Mouse (Mus musculus) MN1 (cell line): ENCODE data around the gene Rap1gap.

Experiments
- DNase-seq: peaks from one replicate; pipeline ENCODE4 v3.0.0-alpha.2; 2016; ENCODE audit warnings: low spot score

Rap1gap gene

DNA sequence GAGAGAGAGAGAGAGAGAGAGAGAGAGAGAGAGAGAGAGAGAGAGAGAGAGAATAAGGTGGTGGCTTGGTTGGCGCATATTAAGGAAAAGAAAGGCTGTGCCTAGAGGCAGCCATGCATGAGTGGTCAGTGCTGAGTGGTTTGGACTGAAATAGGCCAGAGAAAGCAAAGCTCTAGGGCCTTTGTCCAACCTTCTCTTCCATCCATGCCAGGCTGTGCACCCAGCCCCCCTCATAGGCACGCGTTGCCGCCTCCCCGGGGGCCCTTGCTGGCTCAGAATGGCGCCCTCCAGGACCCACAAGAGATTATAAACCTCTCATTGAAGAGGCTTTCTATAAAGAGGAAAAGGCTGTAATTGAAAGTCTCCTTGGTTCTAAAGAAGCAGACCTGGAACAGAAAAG lies 3.0 kb upstream of the Rap1gap start:
- DNase-seq, result no peak

DNA sequence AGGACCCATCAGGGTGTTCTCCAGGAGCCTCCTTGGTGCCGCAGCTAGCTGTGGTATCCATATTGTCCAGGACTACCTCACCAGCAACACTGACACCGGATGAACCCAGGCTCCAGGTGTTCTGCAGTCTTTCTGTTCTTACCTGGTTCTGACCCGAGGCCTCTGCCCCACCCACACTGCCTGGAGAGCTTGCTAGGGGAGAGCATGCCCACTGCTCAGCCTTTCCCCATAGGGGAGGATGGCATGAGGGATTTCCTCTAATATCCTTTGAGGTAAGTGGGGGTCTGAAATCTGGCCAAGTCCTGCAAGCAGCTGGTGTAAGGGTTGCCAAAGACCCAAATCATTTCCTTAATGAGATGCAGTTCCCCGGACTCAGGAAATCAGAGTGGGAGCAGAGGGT lies 1.0 kb upstream of the Rap1gap start:
- DNase-seq, result no peak

DNA sequence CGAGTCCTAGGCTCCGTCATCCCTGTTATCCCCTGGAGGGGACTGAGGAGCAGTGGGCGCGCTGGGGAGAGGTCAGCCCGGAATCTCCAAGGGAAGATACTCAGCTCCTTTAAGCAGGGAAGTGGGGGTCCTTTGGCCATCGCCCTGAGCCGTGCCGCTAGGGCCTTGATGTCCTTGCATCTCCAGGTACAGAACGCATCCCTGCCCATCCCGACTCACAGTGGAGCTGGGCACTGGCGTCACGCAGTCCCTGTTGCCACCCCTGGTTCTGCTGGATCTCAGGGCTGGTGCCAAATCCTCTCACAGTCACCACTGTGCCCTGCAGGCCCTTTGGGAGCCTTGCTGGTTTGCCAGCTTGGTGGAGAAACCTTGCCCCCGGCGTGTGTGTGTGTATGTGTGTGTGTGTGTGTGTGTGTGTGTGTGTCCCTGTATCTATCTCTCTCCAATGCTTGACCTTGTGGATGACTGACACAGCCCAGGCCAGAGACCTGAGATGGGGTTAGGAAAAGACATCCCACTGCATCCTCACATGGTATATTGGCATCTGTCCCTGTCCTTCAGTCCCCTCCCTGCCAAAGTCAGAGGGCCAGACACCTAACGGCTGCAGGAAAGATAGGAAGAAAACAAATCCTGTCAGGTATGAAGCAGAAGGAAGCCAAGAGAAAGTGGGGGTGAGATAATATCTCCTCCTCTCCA lies 602 bp downstream of the Rap1gap start:
- peak; percentile 56 for DNase-seq

DNA sequence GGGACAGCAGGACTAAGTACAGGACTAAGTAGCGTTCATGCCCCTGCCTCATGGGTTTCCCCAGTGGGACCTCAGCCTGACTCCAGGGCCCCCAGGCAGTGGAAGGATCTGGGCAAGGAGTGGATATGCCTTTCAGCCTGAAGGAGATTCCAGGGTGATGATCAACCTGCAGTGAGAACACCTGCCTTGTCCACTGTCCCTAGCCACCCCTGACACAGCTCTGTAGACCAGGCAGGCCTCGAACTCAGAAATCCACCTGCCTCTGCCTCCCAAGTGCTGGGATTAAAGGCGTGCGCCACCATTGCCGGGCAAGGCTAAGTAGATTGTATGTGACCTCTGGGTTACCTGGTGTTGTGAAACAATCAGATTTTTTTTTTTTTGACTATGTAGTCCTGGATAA lies 1.3 kb downstream of the Rap1gap start:
- no peak for DNase-seq

DNA sequence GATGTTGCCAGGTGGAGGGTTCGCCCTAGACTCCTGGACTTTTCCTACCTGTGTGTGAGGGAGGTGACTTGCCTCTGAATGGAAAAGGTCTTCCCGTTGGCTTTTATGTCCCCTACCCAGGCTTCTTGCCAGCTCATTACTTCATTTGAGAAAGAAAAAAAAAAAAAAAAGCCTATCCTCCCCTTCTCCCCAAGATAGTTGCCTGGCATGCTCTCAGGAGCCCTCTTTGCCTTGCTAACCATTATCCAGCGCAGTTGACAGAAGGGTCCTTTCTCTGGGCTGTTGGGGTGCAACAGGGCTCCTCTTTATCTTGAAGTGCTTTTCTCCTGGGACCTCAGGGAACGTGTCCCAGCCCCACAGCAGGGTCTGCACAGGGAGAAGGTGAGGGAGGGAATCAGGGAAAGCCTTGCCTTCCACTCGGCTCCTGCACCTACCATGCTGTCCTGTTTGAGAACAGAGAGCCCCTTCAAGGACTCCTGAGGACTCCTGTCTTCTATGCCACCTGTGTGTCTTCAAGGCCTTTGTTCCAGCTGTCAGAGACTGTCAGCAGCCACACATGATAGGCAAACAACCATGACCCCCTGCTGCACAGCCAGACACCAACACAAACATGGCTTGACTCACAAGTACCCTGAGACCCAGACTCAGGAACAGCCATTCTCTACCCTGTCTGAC lies 1.9 kb downstream of the Rap1gap start:
- no peak for DNase-seq

DNA sequence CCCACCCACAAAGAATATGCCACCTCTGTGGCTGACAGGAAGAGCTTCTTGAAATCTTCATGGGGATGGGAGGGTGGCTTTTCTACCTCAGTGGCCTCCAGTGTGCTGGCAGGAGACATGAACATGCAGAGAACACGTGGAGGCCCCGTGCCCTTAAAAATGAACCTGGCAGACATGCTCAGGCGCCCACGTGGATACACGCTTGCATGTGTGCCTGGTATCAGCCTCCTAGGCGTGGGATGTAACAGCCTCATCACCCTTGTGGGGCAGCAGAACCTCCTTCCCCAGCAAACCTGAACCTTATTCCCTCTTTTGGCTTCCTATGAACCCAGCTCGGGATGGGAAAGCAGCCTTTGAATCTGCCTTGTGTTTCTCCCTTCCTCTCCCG lies 2.4 kb downstream of the Rap1gap start:
- no peak for DNase-seq

DNA sequence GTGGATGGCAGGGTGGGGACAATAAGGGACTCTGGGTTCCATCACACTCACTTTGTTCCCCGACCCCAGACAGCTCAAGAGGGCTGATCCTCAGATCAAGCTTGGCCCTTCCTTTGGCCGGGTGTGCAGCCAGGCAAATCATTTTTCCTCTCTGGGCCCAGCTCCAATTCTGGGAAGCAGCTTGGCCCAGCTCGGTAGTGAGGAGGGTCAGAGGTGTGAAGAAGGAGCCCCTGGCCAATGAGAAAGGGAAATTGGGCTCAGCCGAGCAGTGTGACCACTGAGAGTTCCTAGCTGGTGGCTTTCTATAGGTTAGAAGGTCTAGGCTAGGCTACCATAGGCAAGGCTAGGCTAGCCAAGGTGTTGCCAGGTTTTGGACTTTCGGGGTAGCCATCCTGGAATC lies 3.2 kb downstream of the Rap1gap start:
- DNase-seq, result peak; percentile 34

DNA sequence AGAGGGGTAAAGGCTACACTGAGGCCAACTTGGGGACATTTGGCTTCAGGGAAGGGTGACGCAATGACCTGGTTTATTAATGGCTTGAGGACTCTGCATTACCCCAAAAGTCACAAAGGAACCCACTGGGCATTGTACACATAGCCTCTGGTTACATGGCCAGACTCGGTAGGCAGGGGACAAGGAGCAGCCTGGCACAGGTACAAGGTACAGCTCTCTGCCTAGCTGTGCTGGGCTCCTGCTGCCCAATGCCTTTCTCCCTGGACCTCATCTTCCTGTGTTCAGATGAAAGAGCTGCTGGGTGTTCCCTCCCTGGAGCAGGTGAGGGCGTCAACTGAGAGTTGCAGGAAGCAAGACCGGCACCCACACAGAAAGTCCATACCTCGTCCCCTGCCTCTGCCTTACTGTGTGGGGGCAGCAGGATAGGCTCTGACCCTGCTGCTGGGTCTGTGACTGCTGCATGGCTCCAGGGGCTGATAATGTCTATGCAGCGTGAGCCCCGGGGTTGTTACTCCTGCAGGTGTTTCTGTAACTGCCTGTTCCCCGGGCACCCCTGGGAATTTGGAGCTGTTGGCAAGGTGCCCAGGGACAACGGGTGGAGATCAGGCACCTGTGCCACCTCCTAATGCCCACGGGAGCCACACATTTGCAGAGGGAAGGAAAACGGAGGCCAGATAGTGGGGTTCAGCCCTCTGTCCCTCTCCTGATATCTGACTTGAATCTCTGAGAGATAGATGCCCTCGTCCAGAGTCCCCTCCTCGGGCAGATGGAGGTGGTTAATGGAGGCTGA lies 7.4 kb downstream of the Rap1gap start:
- DNase-seq, result no peak

DNA sequence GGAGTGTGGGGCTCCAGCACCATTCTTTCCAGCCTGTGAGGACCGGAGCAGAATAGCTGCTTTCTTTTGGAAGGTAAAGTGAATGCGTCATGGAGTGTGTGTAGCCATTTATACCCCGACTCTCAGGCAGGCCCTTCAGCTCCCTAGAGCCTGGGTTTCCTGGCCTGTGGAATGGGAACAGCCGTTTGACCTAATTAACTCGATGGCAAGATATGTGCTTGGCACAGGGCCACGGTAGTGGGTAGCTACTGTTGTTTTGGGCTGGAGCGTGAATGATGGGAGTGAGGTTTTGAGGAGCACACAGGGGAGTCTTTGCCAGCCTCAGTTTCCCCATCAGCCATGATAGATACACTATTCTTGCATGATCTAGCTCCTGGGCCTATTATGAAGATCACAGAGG lies 11.0 kb downstream of the Rap1gap start:
- DNase-seq, result peak; percentile 72

DNA sequence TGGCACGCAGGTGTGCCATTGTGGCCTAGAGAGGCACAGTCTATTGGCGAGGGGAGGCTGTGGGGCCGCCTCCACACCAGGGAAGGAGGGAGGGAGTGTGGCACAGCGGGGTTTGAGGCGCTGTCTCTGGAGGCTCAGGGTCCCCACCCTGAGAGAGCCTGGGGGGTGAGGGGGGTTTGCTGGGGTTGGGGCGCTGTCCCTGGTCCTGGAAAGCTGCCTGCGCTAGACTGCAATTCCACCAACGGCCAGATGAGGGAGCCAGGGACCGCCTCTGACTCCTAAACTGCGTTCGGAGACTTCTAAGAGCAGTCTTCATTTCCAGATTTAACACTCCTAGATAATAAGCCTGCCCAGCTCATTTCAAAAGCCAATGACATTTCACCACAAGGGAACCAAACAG lies 11.5 kb downstream of the Rap1gap start:
- DNase-seq, result peak; percentile 80

DNA sequence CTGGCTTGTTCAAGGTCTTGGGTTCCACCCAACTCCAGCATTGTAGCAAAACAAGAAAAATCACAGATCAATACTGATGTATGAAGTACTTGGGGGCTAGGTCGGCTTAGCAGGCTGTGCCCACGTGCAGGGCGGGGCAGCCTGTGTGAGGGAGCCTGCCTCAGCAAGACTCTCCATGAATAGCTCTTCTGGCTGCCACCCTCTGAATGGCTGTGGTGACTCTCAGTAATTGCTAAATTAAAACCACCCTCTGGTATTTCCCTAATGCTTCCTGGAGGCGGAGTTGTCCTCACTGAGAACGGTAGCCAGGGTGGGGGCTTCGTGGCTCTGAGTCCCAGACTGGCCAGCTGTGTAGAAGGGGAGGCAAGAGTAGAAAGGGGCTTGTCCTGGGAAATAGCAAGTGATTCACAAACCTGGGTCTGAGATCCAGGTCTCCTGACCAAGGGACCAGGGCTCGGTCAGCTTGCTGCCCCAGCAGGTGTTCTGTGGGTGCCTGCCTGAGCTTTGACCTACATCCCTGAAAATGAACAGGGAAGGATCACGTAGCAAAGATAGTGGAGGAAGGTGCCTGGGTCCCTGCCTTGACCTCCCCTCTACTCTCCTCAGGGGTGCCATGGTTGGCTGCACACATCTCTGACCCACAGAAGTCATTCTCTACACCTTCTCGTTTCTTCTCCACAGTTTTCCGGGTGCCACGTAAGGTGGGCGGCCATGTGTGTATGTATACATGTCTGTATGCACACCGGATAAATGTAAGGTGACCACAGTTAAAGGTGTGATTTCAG lies 12.4 kb downstream of the Rap1gap start:
- DNase-seq, result no peak

DNA sequence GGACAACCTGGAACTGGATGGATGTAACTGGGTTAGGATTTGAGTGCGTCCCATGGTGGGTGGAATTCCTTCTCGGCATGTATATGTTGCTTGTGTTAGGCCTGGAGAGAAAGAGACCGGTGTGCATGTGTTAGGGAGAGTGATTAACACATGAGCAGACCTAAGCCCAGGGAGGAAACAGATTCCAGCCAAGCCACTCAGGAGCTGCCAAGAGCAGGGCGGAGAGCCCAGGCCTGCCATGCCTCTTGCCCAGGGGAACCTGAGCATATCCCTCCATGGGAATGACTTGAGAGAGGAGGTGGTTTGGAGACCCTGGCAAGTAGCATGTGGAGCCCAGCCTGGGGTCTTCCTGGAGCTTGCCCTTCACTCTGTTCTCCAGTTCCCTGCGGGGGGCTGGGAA lies 13.4 kb downstream of the Rap1gap start:
- DNase-seq, result no peak

DNA sequence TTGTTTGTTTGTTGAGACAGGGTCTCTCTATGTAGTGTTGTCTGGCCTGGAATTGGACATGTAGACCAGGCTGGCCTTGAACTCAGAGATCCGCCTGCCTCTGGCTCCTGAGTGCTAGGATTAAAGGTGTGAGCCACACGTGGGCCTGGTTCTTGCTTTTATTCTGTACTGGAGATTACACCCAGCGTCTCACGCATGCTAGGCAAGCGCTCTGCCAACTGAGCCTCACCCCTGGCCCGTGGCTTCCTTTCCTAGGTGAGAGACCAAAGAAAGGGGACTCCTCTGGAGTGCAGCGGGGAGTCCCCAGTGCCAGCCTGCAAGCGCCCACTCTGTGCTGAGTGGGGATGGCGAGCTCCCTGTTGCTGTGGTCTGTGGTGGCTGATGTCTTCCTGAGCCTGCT lies 14.0 kb downstream of the Rap1gap start:
- DNase-seq, result no peak

DNA sequence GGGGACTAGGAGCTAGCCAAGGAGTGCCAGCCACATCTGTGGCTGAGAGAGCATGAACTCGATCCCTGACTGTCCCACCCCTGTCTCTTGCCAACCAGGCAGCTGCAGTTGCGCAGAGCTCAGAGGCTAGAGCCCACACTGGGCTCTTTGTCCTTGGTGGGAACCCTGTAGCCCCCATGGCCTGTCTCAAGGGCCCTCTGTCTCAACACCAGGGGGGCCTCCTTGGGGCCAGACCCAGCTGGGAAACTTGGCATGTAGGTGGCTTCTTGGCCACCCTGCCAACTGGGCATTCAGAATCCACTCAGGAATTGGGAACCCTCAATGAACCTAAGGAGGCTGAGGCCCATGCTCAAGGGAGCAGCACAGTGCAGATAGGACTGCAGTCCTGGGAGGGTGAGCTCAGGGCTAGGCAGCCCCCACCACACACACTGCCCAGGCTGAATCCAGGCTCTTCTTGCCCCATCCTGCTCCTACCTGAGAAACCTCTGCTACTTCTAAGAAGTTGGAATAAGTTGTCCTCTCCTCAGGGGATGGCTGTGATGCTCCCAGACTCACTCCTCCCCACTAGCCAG lies 15.5 kb downstream of the Rap1gap start:
- DNase-seq, result no peak

DNA sequence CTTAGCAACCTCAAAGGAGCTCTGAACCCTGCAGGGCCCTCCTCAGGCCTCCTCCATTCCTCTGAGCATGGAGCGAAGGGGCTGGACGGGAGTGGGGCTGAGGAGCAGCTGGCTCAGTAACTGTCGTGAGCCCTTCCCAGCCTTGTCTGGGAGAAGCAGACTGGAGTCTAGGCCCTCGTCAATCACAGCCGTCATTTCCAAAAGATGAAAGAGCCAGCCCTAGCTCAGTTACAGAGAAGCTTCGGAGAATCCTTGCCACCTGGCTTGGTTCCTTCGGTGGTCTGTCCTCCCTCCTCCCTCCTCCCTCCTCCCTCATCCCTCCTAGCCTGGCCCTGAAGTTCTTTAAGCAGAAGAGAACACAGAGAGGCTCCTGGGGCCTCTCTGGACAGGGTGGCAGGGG lies 16.2 kb downstream of the Rap1gap start:
- no peak for DNase-seq

DNA sequence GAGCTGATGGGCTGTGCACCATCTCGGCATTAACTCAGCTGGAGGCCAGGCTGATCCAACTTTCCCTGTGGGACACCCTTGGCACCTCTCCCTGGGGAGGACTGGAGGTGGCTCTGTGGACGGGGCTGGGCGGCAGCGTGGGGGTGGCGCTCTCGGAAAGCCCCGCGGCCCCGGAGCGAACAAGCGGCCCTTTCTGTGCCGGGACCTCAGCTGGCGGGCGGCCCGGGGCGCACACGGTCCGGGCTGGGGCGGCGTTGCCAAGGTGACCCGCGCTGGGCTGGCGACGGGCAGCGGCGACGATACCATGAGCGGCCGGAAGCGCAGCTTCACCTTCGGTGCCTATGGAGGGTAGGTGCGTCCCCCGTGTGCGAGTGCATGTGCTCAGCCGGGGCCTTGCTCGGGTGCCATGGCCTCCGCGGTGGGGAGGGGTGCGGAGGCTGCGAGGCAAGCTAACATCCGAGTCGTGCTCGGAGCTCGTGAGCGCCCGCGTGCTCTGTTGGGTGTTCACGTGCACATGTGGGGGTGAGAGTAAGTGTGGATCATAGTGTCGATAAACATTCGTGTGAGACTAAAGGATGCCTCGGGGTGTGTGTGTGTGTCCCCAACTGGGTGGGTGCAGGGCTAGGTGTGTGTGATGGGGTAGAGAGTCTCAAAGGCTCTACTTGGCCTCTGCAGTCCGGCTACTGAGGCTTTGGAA lies 17.0 kb downstream of the Rap1gap start:
- peak; percentile 65 for DNase-seq

DNA sequence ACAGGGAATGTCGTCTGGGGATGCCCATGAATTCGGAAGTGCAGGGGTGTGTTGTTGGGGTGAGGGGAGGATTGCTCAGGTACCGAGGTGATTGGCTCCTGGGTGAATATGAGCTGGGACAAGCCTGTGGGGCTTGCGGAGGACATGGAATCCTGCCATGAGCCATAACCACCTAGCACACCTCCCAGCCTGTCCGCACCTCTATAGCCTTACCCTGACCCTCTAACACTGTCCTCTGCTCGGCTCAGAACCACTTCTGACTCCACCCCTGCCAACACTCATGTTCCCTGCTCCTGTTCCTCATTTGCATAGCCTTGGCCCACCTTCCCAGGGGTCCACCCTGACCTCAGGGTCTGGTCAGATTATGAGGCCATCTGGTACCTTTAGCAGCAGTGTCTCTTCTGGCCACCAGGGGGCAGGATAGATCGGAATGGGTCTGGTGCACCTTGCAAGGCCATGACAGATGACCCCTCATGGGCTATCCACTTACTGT lies 18.5 kb downstream of the Rap1gap start:
- peak; percentile 69 for DNase-seq

DNA sequence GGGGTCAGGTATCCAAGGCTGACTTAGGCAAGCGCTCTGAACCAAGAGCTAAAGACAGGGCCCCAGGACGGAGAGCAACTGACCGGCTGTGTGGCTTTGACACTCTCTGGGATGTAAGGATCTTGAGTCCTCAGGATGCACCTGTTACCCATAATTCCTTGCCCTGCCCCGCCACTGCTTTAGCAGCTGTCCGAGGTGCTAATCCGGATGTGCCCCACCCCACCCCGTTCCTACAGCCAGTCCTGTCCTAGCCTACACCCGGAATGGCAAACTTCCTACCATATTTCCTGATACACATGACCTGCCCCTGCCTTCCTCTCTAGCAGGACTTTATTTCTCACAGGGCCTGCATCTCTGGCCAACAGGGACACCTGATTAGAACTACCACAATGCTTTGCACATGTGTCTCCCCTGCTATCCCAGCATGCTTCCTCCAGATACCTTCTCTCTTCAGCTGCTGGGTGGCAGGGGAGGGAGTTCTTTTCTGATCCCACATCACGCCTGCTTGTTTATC lies 20.4 kb downstream of the Rap1gap start:
- DNase-seq, result no peak

DNA sequence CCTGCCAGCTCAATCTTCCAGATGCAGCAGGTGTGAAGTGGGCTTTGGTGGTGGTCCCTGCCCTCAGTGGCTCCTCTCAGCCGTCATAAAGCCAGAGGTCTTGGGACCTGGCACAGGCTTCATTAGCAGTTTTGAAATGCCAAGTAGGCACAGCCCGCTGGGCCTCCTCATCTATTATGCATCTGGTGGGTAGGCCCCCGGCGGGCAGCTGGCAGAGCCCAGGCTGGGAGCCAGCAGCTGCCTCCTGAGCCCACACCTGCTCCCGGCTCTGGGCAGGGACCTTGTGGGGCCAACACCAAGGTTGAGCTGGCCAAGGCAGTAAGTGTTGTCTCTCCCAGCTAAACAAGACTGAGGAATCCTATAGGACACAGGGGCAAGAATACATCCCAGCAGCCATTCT lies 21.8 kb downstream of the Rap1gap start:
- no peak for DNase-seq

DNA sequence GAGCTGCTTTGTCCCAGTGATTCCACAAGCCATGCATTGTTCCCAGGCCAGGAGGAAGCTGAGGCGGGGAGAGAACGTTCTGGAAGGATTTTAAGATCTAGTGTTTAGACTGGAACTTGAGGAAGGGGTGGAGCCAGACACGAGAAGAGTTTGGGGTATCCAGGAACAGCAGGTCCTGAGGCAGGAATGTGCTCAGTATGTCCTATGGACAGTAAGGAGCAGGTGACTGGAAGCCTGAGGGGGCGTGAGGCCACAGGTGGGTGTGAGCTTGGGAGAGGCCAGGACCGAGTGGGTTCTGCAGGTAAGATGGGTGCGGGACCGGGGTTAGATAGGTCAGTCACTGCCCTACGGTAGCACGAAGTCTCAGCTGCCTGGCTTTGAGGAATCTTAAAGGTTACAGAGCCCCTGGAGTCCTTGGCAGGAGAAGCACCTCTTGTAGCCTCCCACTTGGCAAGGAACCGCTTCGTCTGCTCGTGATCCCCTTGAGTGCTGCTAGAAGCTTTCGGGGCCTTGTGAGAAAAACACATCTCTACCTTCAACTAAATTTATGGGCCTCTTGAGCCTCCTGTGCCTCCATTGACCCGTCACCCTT lies 22.8 kb downstream of the Rap1gap start:
- no peak for DNase-seq
